In the genomic region with DNA sequence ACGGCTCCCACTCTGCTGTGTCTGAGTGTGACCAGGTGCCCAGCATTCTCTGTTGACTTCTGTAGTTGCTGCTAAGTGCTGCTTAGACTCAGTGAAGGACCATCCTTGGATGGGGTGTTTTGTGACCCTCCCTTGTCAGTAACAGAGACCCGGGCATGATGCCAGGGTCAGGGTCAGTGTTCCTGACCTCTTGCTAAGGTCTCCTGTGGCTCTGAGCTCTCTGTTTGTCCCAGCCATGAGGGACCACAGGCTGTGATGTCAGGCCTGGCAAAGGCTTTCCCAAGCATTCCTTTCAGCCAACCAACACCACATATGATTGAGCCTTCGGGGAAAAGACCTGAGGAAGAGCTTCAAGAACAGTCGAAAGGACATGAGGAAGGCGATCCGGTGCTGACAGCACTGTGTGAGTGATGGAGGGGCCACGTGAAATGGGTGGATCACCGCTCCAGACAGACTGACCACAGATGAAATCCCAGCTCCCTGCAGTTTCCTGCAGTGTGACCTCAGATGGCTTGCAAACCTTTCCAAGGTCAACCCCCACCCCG, we compare ENCODE assay signal across 14 mouse cellular contexts. TPM values are rescaled to one million over a fixed set of nuclear protein-coding genes. Genes with fewer than 3 reads are reported as not detected.
"Had no signal": no experiment of that assay in that cellular context is flagged by ENCODE, and none has a peak within 500 bp of the region (broad histone marks: within the 10 kb centered on the region; RNA-seq: fewer than 3 reads in every experiment).

No protein-coding gene starts in this region.

- H3K27ac ChIP-seq: kidney, embryonic 15.5 days; left cerebral cortex, adult 2 months; limb, embryonic 10.5 days; liver, embryonic 15.5 days; macrophage; midbrain, embryonic 12.5 days; stomach, postnatal 0 days had no signal

- H3K36me3 ChIP-seq: kidney, embryonic 15.5 days; limb, embryonic 10.5 days; liver, embryonic 15.5 days; midbrain, embryonic 12.5 days had no signal

- H3K9ac ChIP-seq: kidney, embryonic 15.5 days; liver, embryonic 15.5 days; lung, embryonic 14.5 days; midbrain, embryonic 12.5 days had no signal

- H3K4me1 ChIP-seq: kidney, embryonic 15.5 days; liver, embryonic 15.5 days had no signal

- H3K4me3 ChIP-seq: kidney, embryonic 15.5 days; left cerebral cortex, adult 2 months; limb, embryonic 10.5 days; liver, embryonic 15.5 days; megakaryocyte, embryonic 14.5 days; midbrain, embryonic 12.5 days had no signal

- DNase-seq: kidney, postnatal 14 days; lung, embryonic 14.5 days; lung, postnatal 14 days; right cerebral cortex, postnatal 14 days; thymus, adult 2 months; thymus, postnatal 25 days had no signal

- H3K27me3 ChIP-seq: kidney, embryonic 15.5 days; liver, embryonic 15.5 days; midbrain, embryonic 12.5 days had no signal

RNA-seq across cellular contexts. Expression of gene Itga11, which starts 56.7 kb away (rescaled TPM):
- polyA plus RNA-seq: macrophage had no signal
